Comparison of ENCODE assay signal across 21 mouse cellular contexts in genomic region chr9:7942701-7943100, GRCm38 (mm10).
DNase-seq lines count a peak whose midpoint lies in the region; ATAC-seq lines count a peak whose summit lies in the region.
"Had no signal": no experiment of that assay in that cellular context is flagged by ENCODE, and none has a peak within 500 bp of the region (broad histone marks: within the 10 kb centered on the region; RNA-seq: fewer than 3 reads in every experiment).

No protein-coding gene starts in this region.

- no peaks in the 10 kb centered on the region for H3K27me3 ChIP-seq in heart, embryonic 11.5 days (ENCODE audit: control insufficient read depth, insufficient read depth, low read length)
- H3K27me3 ChIP-seq in embryonic facial prominence, embryonic 10.5 days (replicated peaks; ENCODE audit: low read depth, poor library complexity, severe bottlenecking): no peaks in the 10 kb centered on the region
- no peaks in the 10 kb centered on the region for H3K27me3 ChIP-seq in hindbrain, embryonic 16.5 days (replicated peaks; ENCODE audit: control insufficient read depth, insufficient read depth, low read length)
- H3K27me3 ChIP-seq: embryonic facial prominence, embryonic 13.5 days; embryonic facial prominence, embryonic 15.5 days; forebrain, embryonic 12.5 days had no signal

- peaks cover 13% of the 10 kb centered on the region for H3K36me3 ChIP-seq in heart, embryonic 11.5 days (ENCODE audit: control insufficient read depth, insufficient read depth, low read length)
- H3K36me3 ChIP-seq in embryonic facial prominence, embryonic 10.5 days (replicated peaks): peaks cover 90% of the 10 kb centered on the region
- no peaks in the 10 kb centered on the region for H3K36me3 ChIP-seq in hindbrain, embryonic 16.5 days (ENCODE audit: control insufficient read depth, insufficient read depth, low read length)

- 91% methylated on average over 8 of the region's 8 CpGs for WGBS in heart, embryonic 11.5 days (ENCODE audit: insufficient replicate concordance)
- WGBS in embryonic facial prominence, embryonic 10.5 days: 66% methylated on average over 8 of the region's 8 CpGs
- 93% methylated on average over 8 of the region's 8 CpGs for WGBS in hindbrain, embryonic 16.5 days

- H3K4me3 ChIP-seq in heart, embryonic 11.5 days (ENCODE audit: low read depth, low read length): no peak overlapping the region
- H3K4me3 ChIP-seq in brown adipose tissue, adult 24 weeks (ENCODE audit: insufficient read depth, low read depth, low read length): no peak overlapping the region
- H3K4me3 ChIP-seq in embryonic facial prominence, embryonic 10.5 days: no peak overlapping the region
- H3K4me3 ChIP-seq in hindbrain, embryonic 16.5 days (ENCODE audit: low read length): no peak overlapping the region
- H3K4me3 ChIP-seq: embryonic facial prominence, embryonic 13.5 days; embryonic facial prominence, embryonic 15.5 days; forebrain, embryonic 12.5 days had no signal

- no peaks in the 10 kb centered on the region for H3K9me3 ChIP-seq in heart, embryonic 11.5 days (replicated peaks; ENCODE audit: control insufficient read depth, low read length)
- no peaks in the 10 kb centered on the region for H3K9me3 ChIP-seq in embryonic facial prominence, embryonic 10.5 days
- no peaks in the 10 kb centered on the region for H3K9me3 ChIP-seq in hindbrain, embryonic 16.5 days (ENCODE audit: control insufficient read depth, low read length)
- H3K9me3 ChIP-seq: embryonic facial prominence, embryonic 13.5 days; embryonic facial prominence, embryonic 15.5 days; forebrain, embryonic 12.5 days had no signal

- no peak for ATAC-seq in heart, embryonic 11.5 days (replicated peaks; ENCODE audit: insufficient number of reproducible peaks, low FRiP score, low TSS enrichment)
- ATAC-seq in hindbrain, embryonic 16.5 days: no peak
- ATAC-seq: forebrain, embryonic 14.5 days; forebrain, embryonic 16.5 days had no signal

- no peaks in the 10 kb centered on the region for H3K4me1 ChIP-seq in heart, embryonic 11.5 days (ENCODE audit: control insufficient read depth, insufficient read depth, low read length)
- H3K4me1 ChIP-seq in brown adipose tissue, adult 24 weeks (ENCODE audit: control insufficient read depth, insufficient read depth, insufficient read length, low read length): peaks cover 12% of the 10 kb centered on the region
- no peaks in the 10 kb centered on the region for H3K4me1 ChIP-seq in embryonic facial prominence, embryonic 10.5 days
- no peaks in the 10 kb centered on the region for H3K4me1 ChIP-seq in hindbrain, embryonic 16.5 days (ENCODE audit: control insufficient read depth, insufficient read depth, low read depth, low read length)
- H3K4me1 ChIP-seq: embryonic facial prominence, embryonic 15.5 days; forebrain, embryonic 12.5 days had no signal

- H3K4me2 ChIP-seq in heart, embryonic 11.5 days: no peak overlapping the region
- no peak overlapping the region for H3K4me2 ChIP-seq in hindbrain, embryonic 16.5 days (ENCODE audit: low read length)
- H3K4me2 ChIP-seq: embryonic facial prominence, embryonic 13.5 days; embryonic facial prominence, embryonic 15.5 days; forebrain, embryonic 12.5 days had no signal

- H3K9ac ChIP-seq in heart, embryonic 11.5 days (ENCODE audit: low read depth, low read length): no peak overlapping the region
- H3K9ac ChIP-seq in hindbrain, embryonic 16.5 days (ENCODE audit: low read depth, low read length): no peak overlapping the region
- H3K9ac ChIP-seq: embryonic facial prominence, embryonic 13.5 days; embryonic facial prominence, embryonic 15.5 days; forebrain, embryonic 12.5 days had no signal

- no peak overlapping the region for H3K27ac ChIP-seq in heart, embryonic 11.5 days (ENCODE audit: low read depth, low read length)
- H3K27ac ChIP-seq in brown adipose tissue, adult 24 weeks (replicated peaks; ENCODE audit: low read depth, low read length): peak overlapping the region; percentile 64
- no peak overlapping the region for H3K27ac ChIP-seq in embryonic facial prominence, embryonic 10.5 days (replicated peaks)
- no peak overlapping the region for H3K27ac ChIP-seq in hindbrain, embryonic 16.5 days (ENCODE audit: low read depth, low read length)
- H3K27ac ChIP-seq: embryonic facial prominence, embryonic 13.5 days; embryonic facial prominence, embryonic 15.5 days; forebrain, embryonic 12.5 days had no signal

- DNase-seq in heart, adult 11 months: peak; percentile 77
- peak; percentile 42 for DNase-seq in embryonic facial prominence, embryonic 10.5 days (ENCODE audit: low spot score)
- no peak for DNase-seq in adrenal gland, postnatal 25 days
- DNase-seq: adrenal gland, adult 2 months; adrenal gland, postnatal 10 days; adrenal gland, postnatal 36 days; cerebellum, adult 11 months; cerebellum, adult 18-20 months; cerebellum, adult 8-10 months; cerebellum, adult 9-11 months; cerebellum, postnatal 14 days; cerebellum, postnatal 36 days; embryo, embryonic 11 days had no signal
